ENCODE assay signal across 8 mouse cellular contexts in genomic region chr1:171412001-171412441, GRCm38 (mm10). TPM values are rescaled to one million over a fixed set of nuclear protein-coding genes. Genes with fewer than 3 reads are reported as not detected.
DNase-seq lines count a peak whose midpoint lies in the region; ATAC-seq and TF ChIP-seq lines count a peak whose summit lies in the region.

No protein-coding gene starts in this region.

- H3K36me3 ChIP-seq in hindbrain, embryonic 10.5 days = peaks cover 35% of the 10 kb centered on the region
- H3K36me3 ChIP-seq in limb, embryonic 11.5 days (ENCODE audit: control insufficient read depth, insufficient read depth, low read length) = peaks cover 14% of the 10 kb centered on the region
- peaks cover 34% of the 10 kb centered on the region for H3K36me3 ChIP-seq in midbrain, embryonic 10.5 days

- H3K27ac ChIP-seq in embryonic fibroblast, embryonic 13.5 days (ENCODE audit: insufficient read depth, low read length) = peak overlapping the region; percentile 50
- peak overlapping the region; percentile 99 for H3K27ac ChIP-seq in hindbrain, embryonic 10.5 days
- H3K27ac ChIP-seq in limb, embryonic 11.5 days (replicated peaks; ENCODE audit: low read depth, low read length) = peak overlapping the region; percentile 82
- peak overlapping the region; percentile 97 for H3K27ac ChIP-seq in midbrain, embryonic 10.5 days (replicated peaks)

- no peaks in the 10 kb centered on the region for H3K4me1 ChIP-seq in embryonic fibroblast, embryonic 13.5 days (ENCODE audit: control insufficient read depth, insufficient read depth, low read length)
- H3K4me1 ChIP-seq in hindbrain, embryonic 10.5 days (replicated peaks) = peaks cover 21% of the 10 kb centered on the region
- peaks cover 3% of the 10 kb centered on the region; the same call in 1 of the 2 replicates for H3K4me1 ChIP-seq in limb, embryonic 11.5 days (ENCODE audit: control insufficient read depth, insufficient read depth, low read length)
- H3K4me1 ChIP-seq in midbrain, embryonic 10.5 days = peaks cover 21% of the 10 kb centered on the region

- DNase-seq in frontal cortex, postnatal 14 days (ENCODE audit: low spot score in 2 of 2) = no peak
- DNase-seq in R1 (ENCODE audit: low read depth, low spot score) = peak; percentile 77
- peak; percentile 65 for DNase-seq in hindbrain, embryonic 10.5 days (ENCODE audit: low spot score)
- peak; percentile 61 for DNase-seq in limb, embryonic 11.5 days (ENCODE audit: low spot score)
- peak; percentile 60 for DNase-seq in midbrain, embryonic 10.5 days (ENCODE audit: low spot score)
- DNase-seq in spleen, postnatal 4 days (ENCODE audit: low spot score in 2 of 2) = peak; percentile 27 to 76

- 2% methylated on average over 20 of the region's 20 CpGs for WGBS in hindbrain, embryonic 10.5 days
- 3% methylated on average over 20 of the region's 20 CpGs for WGBS in limb, embryonic 11.5 days
- WGBS in midbrain, embryonic 10.5 days = 2% methylated on average over 20 of the region's 20 CpGs

- peaks cover 28% of the 10 kb centered on the region for H3K27me3 ChIP-seq in hindbrain, embryonic 10.5 days (ENCODE audit: insufficient read depth, poor library complexity, severe bottlenecking)
- H3K27me3 ChIP-seq in limb, embryonic 11.5 days (ENCODE audit: control insufficient read depth, insufficient read depth, low read length) = no peaks in the 10 kb centered on the region
- peaks cover 26% of the 10 kb centered on the region for H3K27me3 ChIP-seq in midbrain, embryonic 10.5 days (ENCODE audit: low read depth, poor library complexity, severe bottlenecking)

- H3K9me3 ChIP-seq in hindbrain, embryonic 10.5 days = no peaks in the 10 kb centered on the region
- no peaks in the 10 kb centered on the region for H3K9me3 ChIP-seq in limb, embryonic 11.5 days (ENCODE audit: control insufficient read depth, low read length)
- H3K9me3 ChIP-seq in midbrain, embryonic 10.5 days (replicated peaks) = no peaks in the 10 kb centered on the region

- peak; percentile 35 for ATAC-seq in frontal cortex, adult (ENCODE audit: low TSS enrichment)
- ATAC-seq in limb, embryonic 11.5 days (ENCODE audit: insufficient number of reproducible peaks, low FRiP score, low TSS enrichment, low read depth) = peak; percentile 37; the same call in 1 of the 2 replicates

- H3K4me2 ChIP-seq in limb, embryonic 11.5 days (ENCODE audit: low read depth, severe bottlenecking) = peak overlapping the region; percentile 61

- TF ChIP-seq CTCF in embryonic fibroblast, embryonic 13.5 days (IDR thresholded peaks at IDR 0.05; ENCODE audit: borderline replicate concordance, insufficient read depth, low read length) = no peak

- 0 out of 2 replicates have a peak, but pooled peaks have one; percentile 25 for TF ChIP-seq POLR2A in embryonic fibroblast, embryonic 13.5 days (IDR thresholded peaks at IDR 0.05; ENCODE audit: low read depth, low read length)

- peak overlapping the region; percentile 87 for H3K4me3 ChIP-seq in embryonic fibroblast, embryonic 13.5 days (ENCODE audit: insufficient read depth, low read length)
- H3K4me3 ChIP-seq in hindbrain, embryonic 10.5 days = peak overlapping the region; percentile 96
- H3K4me3 ChIP-seq in limb, embryonic 11.5 days (ENCODE audit: low read depth, low read length) = peak overlapping the region; percentile 94
- H3K4me3 ChIP-seq in midbrain, embryonic 10.5 days = peak overlapping the region; percentile 98

- peak overlapping the region; percentile 98 for H3K9ac ChIP-seq in limb, embryonic 11.5 days (ENCODE audit: low read length)

RNA-seq across cellular contexts. Expression of gene Usf1, which starts 0.9 kb away (rescaled TPM):
- polyA plus RNA-seq in embryonic fibroblast, embryonic 13.5 days (2011; ENCODE audit: insufficient read length, low read depth, missing spikeins) = 28.3 and 37.3 TPM in 2 replicates
- polyA plus RNA-seq in hindbrain, embryonic 10.5 days (2016; fragmentation: Nextera tagmentation; extraction: Ambion mirVana) = 143 and 159 TPM in 2 replicates
- 114 and 124 TPM in 2 replicates for polyA plus RNA-seq in limb, embryonic 11.5 days (2014; fragmentation: Nextera tagmentation; extraction: Ambion mirVana)
- 138 and 161 TPM in 2 replicates for polyA plus RNA-seq in midbrain, embryonic 10.5 days (2016; fragmentation: Nextera tagmentation; extraction: Ambion mirVana)

RNA-seq across cellular contexts. Expression of gene Tstd1, which starts 6.7 kb away (rescaled TPM):
- 1.9 TPM in 1 of 2 replicates, not detected in the other for polyA plus RNA-seq in embryonic fibroblast, embryonic 13.5 days (2011; ENCODE audit: insufficient read length, low read depth, missing spikeins)
- polyA plus RNA-seq in hindbrain, embryonic 10.5 days (2016; fragmentation: Nextera tagmentation; extraction: Ambion mirVana) = 9.7 and 10.1 TPM in 2 replicates
- 3.2 and 3.3 TPM in 2 replicates for polyA plus RNA-seq in limb, embryonic 11.5 days (2014; fragmentation: Nextera tagmentation; extraction: Ambion mirVana)
- polyA plus RNA-seq in midbrain, embryonic 10.5 days (2016; fragmentation: Nextera tagmentation; extraction: Ambion mirVana) = 8.4 and 9.6 TPM in 2 replicates

RNA-seq across cellular contexts. Expression of gene Arhgap30, which starts 23.3 kb away (rescaled TPM):
- 0.47 TPM in 1 of 2 replicates, not detected in the other for polyA plus RNA-seq in embryonic fibroblast, embryonic 13.5 days (2011; ENCODE audit: insufficient read length, low read depth, missing spikeins)
- polyA plus RNA-seq in hindbrain, embryonic 10.5 days (2016; fragmentation: Nextera tagmentation; extraction: Ambion mirVana) = 0.82 and 0.98 TPM in 2 replicates
- 0.55 and 0.70 TPM in 2 replicates for polyA plus RNA-seq in limb, embryonic 11.5 days (2014; fragmentation: Nextera tagmentation; extraction: Ambion mirVana)
- 0.69 and 0.87 TPM in 2 replicates for polyA plus RNA-seq in midbrain, embryonic 10.5 days (2016; fragmentation: Nextera tagmentation; extraction: Ambion mirVana)

RNA-seq across cellular contexts. Expression of gene F11r, which starts 25.3 kb away (rescaled TPM):
- 7.4 and 9.4 TPM in 2 replicates for polyA plus RNA-seq in embryonic fibroblast, embryonic 13.5 days (2011; ENCODE audit: insufficient read length, low read depth, missing spikeins)
- polyA plus RNA-seq in hindbrain, embryonic 10.5 days (2016; fragmentation: Nextera tagmentation; extraction: Ambion mirVana) = 22.2 and 28.7 TPM in 2 replicates
- polyA plus RNA-seq in limb, embryonic 11.5 days (2014; fragmentation: Nextera tagmentation; extraction: Ambion mirVana) = 26.7 and 28.4 TPM in 2 replicates
- polyA plus RNA-seq in midbrain, embryonic 10.5 days (2016; fragmentation: Nextera tagmentation; extraction: Ambion mirVana) = 14.0 TPM in 2 replicates

RNA-seq across cellular contexts. Expression of gene Nectin4, which starts 42.1 kb away (rescaled TPM):
- 0.15 TPM in 1 of 2 replicates, not detected in the other for polyA plus RNA-seq in embryonic fibroblast, embryonic 13.5 days (2011; ENCODE audit: insufficient read length, low read depth, missing spikeins)
- 1.5 and 1.7 TPM in 2 replicates for polyA plus RNA-seq in hindbrain, embryonic 10.5 days (2016; fragmentation: Nextera tagmentation; extraction: Ambion mirVana)
- 2.9 and 3.1 TPM in 2 replicates for polyA plus RNA-seq in limb, embryonic 11.5 days (2014; fragmentation: Nextera tagmentation; extraction: Ambion mirVana)
- 0.60 and 1.2 TPM in 2 replicates for polyA plus RNA-seq in midbrain, embryonic 10.5 days (2016; fragmentation: Nextera tagmentation; extraction: Ambion mirVana)

Comparison
In these comparisons a context has a peak if more than half of its experiments do, and no peak if none do; other contexts are left out.
1. DNase-seq: peak in R1 (single experiment), hindbrain, embryonic 10.5 days (single experiment), limb, embryonic 11.5 days (single experiment), midbrain, embryonic 10.5 days (single experiment) and spleen, postnatal 4 days (2 of 2); none in frontal cortex, postnatal 14 days (0 of 2).
2. Peak in every context shown above with its lines, with median percentiles within 50 percentile points of each other: H3K27ac ChIP-seq and H3K4me3 ChIP-seq.